Mouse (Mus musculus) left cerebral cortex, adult 18-20 months (tissue): ENCODE data around the gene Zwilch. TPM values are rescaled to one million over a fixed set of nuclear protein-coding genes. Genes with fewer than 3 reads are reported as not detected.
"Not testable (repeated sequence)": the region's sequence is repeated elsewhere in the genome, so short reads cannot be mapped to it uniquely, and the experiment has no call there.

Experiments used
- DNase-seq, 2 experiments: peaks; one replicate each; pipeline ENCODE4 v3.0.0; 2021 to 2022; ENCODE audit warnings: low spot score in 2 of 2, mixed read lengths in 1 of 2
- total RNA-seq, 2 experiments: library from RNA; stranded (reverse); gene quantifications; 2 replicates each; pipeline ENCODE4 v1.2.3; 2021

Gene Zwilch
- total RNA-seq, 2 experiments from 2014 or later: 3.2 to 3.5 TPM

- DNase-seq: not testable (repeated sequence)
Measured at GRCm38 (mm10) chr9:64183295-64183694, 10.4 kb upstream of the Zwilch start.

GRCm38 (mm10) chr9:64178974-64179646 is 6.2 kb upstream of the Zwilch start, which contains the start of gene Snapc5:
Snapc5 (plus strand) TSS chr9:64179274.
- peak; percentile 87 to 90 for DNase-seq

- no peak for DNase-seq
Measured at GRCm38 (mm10) chr9:64178610-64178973, 5.7 kb upstream of the Zwilch start.

- no peak for DNase-seq
Measured at GRCm38 (mm10) chr9:64175378-64175777, 2.5 kb upstream of the Zwilch start.

GRCm38 (mm10) chr9:64174766-64175165 is 1.9 kb upstream of the Zwilch start:
- DNase-seq: no peak

- DNase-seq: no peak
Measured at GRCm38 (mm10) chr9:64174341-64174740, 1.4 kb upstream of the Zwilch start.

GRCm38 (mm10) chr9:64173666-64174220 is 839 bp upstream of the Zwilch start:
- DNase-seq: no peak

- DNase-seq: no peak
Measured at GRCm38 (mm10) chr9:64172145-64172815, 624 bp downstream of the Zwilch start.

GRCm38 (mm10) chr9:64169967-64170366 is 2.9 kb downstream of the Zwilch start:
- DNase-seq: not testable (repeated sequence)

GRCm38 (mm10) chr9:64160471-64160870 is 12.4 kb downstream of the Zwilch start:
- no peak for DNase-seq

- DNase-seq: no peak
Measured at GRCm38 (mm10) chr9:64156641-64157040, 16.3 kb downstream of the Zwilch start.

- no peak for DNase-seq
Measured at GRCm38 (mm10) chr9:64139879-64140278, 33.0 kb downstream of the Zwilch start.

- DNase-seq: peak; percentile 31 to 61
Measured at GRCm38 (mm10) chr9:64138896-64139295, 34.0 kb downstream of the Zwilch start.

- DNase-seq: no peak
Measured at GRCm38 (mm10) chr9:64131623-64132022, 41.3 kb downstream of the Zwilch start.

GRCm38 (mm10) chr9:64126121-64126520 is 46.8 kb downstream of the Zwilch start:
- no peak for DNase-seq

GRCm38 (mm10) chr9:64125307-64125706 is 47.6 kb downstream of the Zwilch start:
- DNase-seq: no peak

- not testable (repeated sequence) for DNase-seq
Measured at GRCm38 (mm10) chr9:64124846-64125245, 48.1 kb downstream of the Zwilch start.

GRCm38 (mm10) chr9:64122601-64123000 is 50.3 kb downstream of the Zwilch start:
- no peak for DNase-seq

GRCm38 (mm10) chr9:64120584-64121277 is 52.2 kb downstream of the Zwilch start:
- DNase-seq: no peak

GRCm38 (mm10) chr9:64119898-64120297 is 53.0 kb downstream of the Zwilch start:
- DNase-seq: peak; percentile 17 to 58

- no peak for DNase-seq
Measured at GRCm38 (mm10) chr9:64116876-64117275, 56.0 kb downstream of the Zwilch start, which contains the start of gene Lctl. Lctl (plus strand) TSS chr9:64117147.

GRCm38 (mm10) chr9:64115756-64116155 is 57.1 kb downstream of the Zwilch start:
- DNase-seq: no peak
